Mouse (Mus musculus): ENCODE results near the gene Vmac. TPM values are rescaled to one million over a fixed set of nuclear protein-coding genes. Genes with fewer than 3 reads are reported as not detected.

The Vmac gene
- polyA plus RNA-seq, 1 experiment from 2014 or later: 19.0 TPM

- no peak for ATAC-seq (ENCODE audit: low FRiP score, low TSS enrichment)
- TF ChIP-seq CTCF (IDR thresholded peaks at IDR 0.05; ENCODE audit: low read depth) (no peak), EP300 (optimal IDR thresholded peaks at IDR 0.05) (no peak)
- Histone ChIP-seq H3K9ac (ENCODE audit: low read length) (no peak overlapping the region), H3K36me3 (ENCODE audit: control insufficient read depth, insufficient read depth, low read length) (peaks cover 9% of the 10 kb centered on the region; the same call in 1 of the 2 replicates), H3K9me3 (ENCODE audit: control insufficient read depth, low read length) (no peaks in the 10 kb centered on the region), H3K4me2 (replicated peaks; ENCODE audit: low read depth) (no peak overlapping the region), H3K27me3 (ENCODE audit: control insufficient read depth, insufficient read depth, low read length) (no peaks in the 10 kb centered on the region), H3K27ac (replicated peaks) (peak overlapping the region; percentile 49; the same call in 1 of the 2 replicates), H3K4me1 (replicated peaks; ENCODE audit: control insufficient read depth, insufficient read depth) (peaks cover 5% of the 10 kb centered on the region; the same call in 1 of the 2 replicates), H3K4me3 (ENCODE audit: low read depth, low read length) (no peak overlapping the region)
- DNase-seq (ENCODE audit: low spot score): no peak
- WGBS: 39% methylated on average over 5 of the region's 5 CpGs
Measured at GRCm38 (mm10) chr17:56722441-56722840, 4.6 kb upstream of the Vmac start.

- Histone ChIP-seq H3K27ac (replicated peaks) (peak overlapping the region; percentile 87), H3K4me3 (ENCODE audit: low read depth, low read length) (peak overlapping the region; percentile 86), H3K36me3 (ENCODE audit: control insufficient read depth, insufficient read depth, low read length) (peaks cover 6% of the 10 kb centered on the region; the same call in 1 of the 2 replicates), H3K27me3 (ENCODE audit: control insufficient read depth, insufficient read depth, low read length) (no peaks in the 10 kb centered on the region), H3K4me1 (replicated peaks; ENCODE audit: control insufficient read depth, insufficient read depth) (peaks cover 5% of the 10 kb centered on the region; the same call in 1 of the 2 replicates), H3K9me3 (ENCODE audit: control insufficient read depth, low read length) (no peaks in the 10 kb centered on the region), H3K9ac (ENCODE audit: low read length) (peak overlapping the region; percentile 95), H3K4me2 (replicated peaks; ENCODE audit: low read depth) (peak overlapping the region; percentile 78)
- DNase-seq (ENCODE audit: low spot score) (peak; percentile 98), ATAC-seq (ENCODE audit: low FRiP score, low TSS enrichment) (peak; percentile 94)
- TF ChIP-seq CTCF (IDR thresholded peaks at IDR 0.05; ENCODE audit: low read depth) (no peak), EP300 (optimal IDR thresholded peaks at IDR 0.05) (no peak)
- under 1% methylated on average over 51 of the region's 55 CpGs for WGBS
Measured at GRCm38 (mm10) chr17:56716655-56717362, 1.0 kb downstream of the Vmac start.

- H3K36me3 ChIP-seq (ENCODE audit: control insufficient read depth, insufficient read depth, low read length): peaks cover 7% of the 10 kb centered on the region; the same call in 1 of the 2 replicates
- DNase-seq (ENCODE audit: low spot score): no peak
- peak overlapping the region; percentile 64 for H3K4me2 ChIP-seq (replicated peaks; ENCODE audit: low read depth)
- peak overlapping the region; percentile 76 for H3K9ac ChIP-seq (ENCODE audit: low read length)
- TF ChIP-seq CTCF (IDR thresholded peaks at IDR 0.05; ENCODE audit: low read depth) (no peak), EP300 (optimal IDR thresholded peaks at IDR 0.05) (no peak)
- H3K9me3 ChIP-seq (ENCODE audit: control insufficient read depth, low read length): no peaks in the 10 kb centered on the region
- peak overlapping the region; percentile 81 for H3K27ac ChIP-seq (replicated peaks)
- H3K4me3 ChIP-seq (ENCODE audit: low read depth, low read length): peak overlapping the region; percentile 86
- 23% methylated on average over 22 of the region's 22 CpGs for WGBS
- no peaks in the 10 kb centered on the region for H3K27me3 ChIP-seq (ENCODE audit: control insufficient read depth, insufficient read depth, low read length)
- peaks cover 5% of the 10 kb centered on the region; the same call in 1 of the 2 replicates for H3K4me1 ChIP-seq (replicated peaks; ENCODE audit: control insufficient read depth, insufficient read depth)
- no peak for ATAC-seq (ENCODE audit: low FRiP score, low TSS enrichment)
Measured at GRCm38 (mm10) chr17:56715914-56716654, 1.7 kb downstream of the Vmac start.

- Histone ChIP-seq H3K4me1 (replicated peaks; ENCODE audit: control insufficient read depth, insufficient read depth) (peaks cover 5% of the 10 kb centered on the region; the same call in 1 of the 2 replicates), H3K27me3 (ENCODE audit: control insufficient read depth, insufficient read depth, low read length) (no peaks in the 10 kb centered on the region), H3K36me3 (ENCODE audit: control insufficient read depth, insufficient read depth, low read length) (peaks cover 7% of the 10 kb centered on the region; the same call in 1 of the 2 replicates), H3K27ac (replicated peaks) (no peak overlapping the region), H3K9me3 (ENCODE audit: control insufficient read depth, low read length) (no peaks in the 10 kb centered on the region), H3K4me2 (replicated peaks; ENCODE audit: low read depth) (no peak overlapping the region; the same call in 1 of the 2 replicates), H3K4me3 (ENCODE audit: low read depth, low read length) (no peak overlapping the region), H3K9ac (ENCODE audit: low read length) (no peak overlapping the region; the same call in 1 of the 2 replicates)
- ATAC-seq (ENCODE audit: low FRiP score, low TSS enrichment) (no peak), DNase-seq (ENCODE audit: low spot score) (no peak)
- TF ChIP-seq EP300 (optimal IDR thresholded peaks at IDR 0.05) (no peak), CTCF (IDR thresholded peaks at IDR 0.05; ENCODE audit: low read depth) (no peak)
- WGBS: 60% methylated on average over 11 of the region's 11 CpGs
Measured at GRCm38 (mm10) chr17:56715360-56715759, 2.5 kb downstream of the Vmac start.

GRCm38 (mm10) chr17:56709708-56710107 is 8.1 kb downstream of the Vmac start:
- H3K4me3 ChIP-seq (ENCODE audit: low read depth, low read length): no peak overlapping the region
- H3K27me3 ChIP-seq (ENCODE audit: control insufficient read depth, insufficient read depth, low read length): no peaks in the 10 kb centered on the region
- H3K9ac ChIP-seq (ENCODE audit: low read length): no peak overlapping the region
- H3K36me3 ChIP-seq (ENCODE audit: control insufficient read depth, insufficient read depth, low read length): peaks cover 50% of the 10 kb centered on the region
- no peak overlapping the region for H3K27ac ChIP-seq (replicated peaks)
- H3K4me2 ChIP-seq (replicated peaks; ENCODE audit: low read depth): no peak overlapping the region
- no peak for ATAC-seq (ENCODE audit: low FRiP score, low TSS enrichment)
- WGBS: 74% methylated on average over 3 of the region's 3 CpGs
- DNase-seq (ENCODE audit: low spot score): no peak
- no peaks in the 10 kb centered on the region for H3K4me1 ChIP-seq (replicated peaks; ENCODE audit: control insufficient read depth, insufficient read depth)
- H3K9me3 ChIP-seq (ENCODE audit: control insufficient read depth, low read length): no peaks in the 10 kb centered on the region
- TF ChIP-seq EP300 (optimal IDR thresholded peaks at IDR 0.05) (no peak), CTCF (IDR thresholded peaks at IDR 0.05; ENCODE audit: low read depth) (no peak)

All from stomach, postnatal 0 days (tissue).